20 mouse cellular contexts compared by ENCODE assay signal in the genomic region with DNA sequence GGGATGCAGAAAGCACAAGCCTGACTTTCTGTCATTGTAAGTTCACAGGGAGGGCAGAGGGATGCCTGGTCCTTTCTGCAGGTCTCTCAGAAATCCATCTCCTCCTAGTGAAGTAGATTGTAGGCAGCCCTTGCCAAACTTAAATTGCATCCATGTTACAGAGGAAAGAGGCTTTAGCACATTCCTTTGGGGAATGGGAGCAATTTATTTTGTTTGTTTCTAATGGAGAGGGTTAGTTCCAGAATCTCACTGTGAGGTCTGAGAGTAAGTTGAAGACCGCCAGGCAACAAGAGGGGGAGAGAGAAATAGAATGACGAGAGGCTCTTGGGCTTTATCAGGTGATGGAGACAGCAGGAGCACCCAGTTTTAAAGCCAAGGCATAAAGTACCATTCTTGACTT.
"Had no signal": no experiment of that assay in that cellular context is flagged by ENCODE, and none has a peak within 500 bp of the region (broad histone marks: within the 10 kb centered on the region; RNA-seq: fewer than 3 reads in every experiment).

No protein-coding gene starts in this region.

- H3K4me1 ChIP-seq: stomach, embryonic 15.5 days had no signal

- ATAC-seq: liver, postnatal 0 days; lung, postnatal 0 days had no signal

- DNase-seq: kidney, adult 2 months; kidney, postnatal 25 days; layer of hippocampus, adult 9-11 months; liver, postnatal 0 days; lung, embryonic 14.5 days; right cerebral cortex, adult 18-20 months; right cerebral cortex, postnatal 14 days; spleen, adult 18-20 months; thymus, postnatal 36 days had no signal

- H3K9ac ChIP-seq: limb, embryonic 15.5 days; liver, embryonic 14.5 days; liver, postnatal 0 days; lung, embryonic 14.5 days; neural tube, embryonic 12.5 days; neural tube, embryonic 15.5 days; stomach, embryonic 15.5 days had no signal

- H3K4me2 ChIP-seq: limb, embryonic 15.5 days; liver, embryonic 11.5 days; lung, embryonic 14.5 days; neural tube, embryonic 15.5 days; stomach, embryonic 15.5 days had no signal

- H3K27ac ChIP-seq: kidney, postnatal 0 days; layer of hippocampus, adult 2 months; limb, embryonic 15.5 days; liver, embryonic 14.5 days; macrophage; midbrain, embryonic 10.5 days had no signal

- H3K4me3 ChIP-seq: layer of hippocampus, adult 2 months; limb, embryonic 15.5 days; midbrain, embryonic 10.5 days; neural tube, embryonic 12.5 days; neural tube, embryonic 15.5 days; stomach, embryonic 15.5 days had no signal

- H3K9me3 ChIP-seq: limb, embryonic 15.5 days; midbrain, embryonic 10.5 days; neural tube, embryonic 12.5 days; neural tube, embryonic 15.5 days; stomach, embryonic 15.5 days had no signal

- H3K27me3 ChIP-seq: neural tube, embryonic 15.5 days; stomach, embryonic 15.5 days had no signal

- H3K36me3 ChIP-seq: limb, embryonic 15.5 days; midbrain, embryonic 10.5 days; neural tube, embryonic 12.5 days; neural tube, embryonic 15.5 days; stomach, embryonic 15.5 days had no signal
